Mouse (Mus musculus) A20 (cell line): Measurements from ENCODE around the gene Zbtb12.
A peak's percentile ranks its signal among the peaks of the same experiment; 100 is the strongest.
"Not testable (repeated sequence)": the region's sequence is repeated elsewhere in the genome, so short reads cannot be mapped to it uniquely, and the experiment has no call there.

Source experiments
- DNase-seq: peaks from one replicate; pipeline ENCODE4 v3.0.0-alpha.2; 2011; ENCODE audit warnings: low read depth, low spot score

Zbtb12 gene

DNA sequence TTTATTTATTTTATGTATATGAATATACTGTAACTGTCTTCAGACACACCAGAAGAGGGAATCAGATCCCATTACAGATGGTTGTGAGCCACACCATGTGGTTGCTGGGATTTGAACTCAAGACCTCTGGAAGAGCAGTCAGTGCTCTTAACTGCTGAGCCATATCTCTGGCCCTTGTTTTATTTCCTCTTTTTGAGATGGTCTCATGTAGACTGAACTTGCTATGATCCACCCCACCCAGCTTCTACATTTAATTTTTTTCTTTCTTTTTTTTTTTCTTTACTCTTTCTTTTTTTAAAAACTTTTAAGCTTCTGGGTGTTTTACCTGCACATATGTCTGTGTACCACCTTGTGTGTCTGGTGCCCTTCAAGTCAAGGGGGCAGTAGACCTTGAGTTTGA is 21.5 kb downstream of the Zbtb12 start:
- peak; percentile 44 for DNase-seq

DNA sequence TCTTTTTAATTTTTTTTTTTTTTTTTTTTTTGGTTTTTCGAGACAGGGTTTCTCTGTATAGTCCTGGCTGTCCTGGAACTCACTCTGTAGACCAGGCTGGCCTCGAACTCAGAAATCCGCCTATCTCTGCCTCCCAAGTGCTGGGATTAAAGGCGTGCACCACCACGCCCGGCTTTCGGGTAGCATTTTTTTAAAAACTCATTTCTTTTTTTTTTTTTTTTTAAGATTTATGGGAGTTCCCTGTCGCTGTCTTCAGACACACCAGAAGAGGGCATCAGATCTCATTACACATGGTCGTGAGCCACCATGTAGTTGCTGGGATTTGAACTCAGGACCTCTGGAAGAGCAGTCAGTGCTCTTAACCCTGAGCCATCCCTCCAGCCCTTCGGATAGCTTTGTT is 22.7 kb downstream of the Zbtb12 start:
- DNase-seq = not testable (repeated sequence)

GRCm38 (mm10) chr17:34902895-34903294 is 23.6 kb downstream of the Zbtb12 start:
- no peak for DNase-seq

DNA sequence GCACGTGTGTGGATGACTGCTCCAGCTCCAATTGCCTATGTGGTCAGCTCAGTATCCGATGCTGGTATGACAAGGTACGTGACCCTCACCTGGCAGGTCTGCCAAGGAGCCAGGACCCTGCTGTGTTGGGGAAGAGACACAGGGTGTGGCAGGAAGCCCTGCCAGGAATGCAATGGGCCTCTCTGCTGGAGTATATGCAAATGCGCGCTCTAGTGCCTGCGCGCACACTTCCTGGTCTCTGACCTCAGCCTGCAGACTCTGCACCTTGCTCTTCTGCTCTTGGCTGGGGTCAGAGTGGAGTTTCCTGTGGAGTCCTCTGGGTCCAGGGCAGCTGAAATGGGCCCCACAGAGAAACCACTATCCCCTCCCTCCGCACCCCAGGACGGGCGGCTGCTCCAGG is 31.7 kb downstream of the Zbtb12 start:
- DNase-seq = no peak

GRCm38 (mm10) chr17:34911945-34912351 is 32.7 kb downstream of the Zbtb12 start:
- DNase-seq = peak; percentile 82

GRCm38 (mm10) chr17:34913930-34914665 is 34.8 kb downstream of the Zbtb12 start, which contains the start of gene Slc44a4:
TSS of gene Slc44a4 (plus strand) at chr17:34914466.
- DNase-seq = no peak

DNA sequence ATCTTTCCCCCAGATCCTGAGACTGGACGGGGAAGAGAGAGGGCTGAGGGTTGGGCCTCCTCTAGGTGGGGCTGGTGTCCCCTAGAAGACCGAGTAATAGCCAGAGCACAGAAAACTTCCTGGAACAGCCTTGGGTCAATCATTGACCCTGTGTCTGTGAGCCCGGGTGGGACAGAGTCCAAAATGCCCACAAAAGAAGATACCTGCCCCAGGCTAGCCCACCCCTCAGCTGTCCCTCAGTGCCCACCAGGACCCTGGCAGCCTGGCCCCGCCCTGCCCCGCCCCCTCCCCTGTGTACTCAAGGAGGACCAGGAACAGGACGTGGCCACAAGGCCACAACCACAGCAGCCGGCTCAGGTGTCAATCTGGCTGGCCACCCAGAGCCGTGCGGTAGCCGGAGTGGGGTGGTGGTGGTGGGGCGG is 36.1 kb downstream of the Zbtb12 start:
- peak; percentile 41 for DNase-seq

- no peak for DNase-seq
Observed at GRCm38 (mm10) chr17:34916316-34916715, 37.0 kb downstream of the Zbtb12 start.

DNA sequence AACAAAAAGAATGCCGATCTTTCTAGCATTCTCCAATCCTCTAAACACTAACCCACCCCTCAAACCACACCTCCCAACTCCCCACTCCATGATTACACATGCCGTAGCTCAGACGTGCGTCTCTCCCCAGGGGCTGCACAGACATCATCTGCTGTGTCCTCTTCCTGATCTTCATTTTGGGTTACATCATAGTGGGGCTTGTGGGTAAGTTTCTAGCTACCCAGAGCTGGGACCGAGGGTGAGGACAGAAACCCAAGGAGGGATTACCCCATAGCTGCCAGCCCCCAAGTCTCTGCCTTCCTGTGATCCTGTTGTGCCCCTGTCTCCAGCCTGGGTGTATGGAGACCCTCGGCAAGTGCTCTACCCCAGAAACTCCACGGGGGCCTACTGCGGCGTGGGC is 37.9 kb downstream of the Zbtb12 start:
- DNase-seq = no peak

DNA sequence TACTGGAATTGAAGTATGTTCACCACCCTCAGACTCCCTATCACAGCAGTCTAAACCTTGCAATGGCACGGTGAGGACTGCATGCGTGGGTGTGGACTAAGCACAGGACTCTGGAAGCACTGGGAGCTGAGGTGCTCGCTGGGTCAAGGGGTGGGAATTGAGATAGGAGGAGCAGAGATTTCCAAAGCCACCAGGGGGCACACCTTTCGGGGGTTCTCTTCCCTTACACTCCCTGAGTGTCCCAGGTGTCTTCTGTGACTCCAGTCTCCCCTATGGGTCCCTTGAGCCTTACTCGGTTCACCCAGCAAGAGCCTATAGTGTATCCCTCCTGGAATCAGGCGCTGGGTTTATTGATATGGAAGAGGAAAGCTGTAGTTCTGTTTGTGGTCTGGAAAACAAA is 43.7 kb downstream of the Zbtb12 start:
- DNase-seq = peak; percentile 39

GRCm38 (mm10) chr17:34924258-34924657 is 45.0 kb downstream of the Zbtb12 start:
- no peak for DNase-seq

DNA sequence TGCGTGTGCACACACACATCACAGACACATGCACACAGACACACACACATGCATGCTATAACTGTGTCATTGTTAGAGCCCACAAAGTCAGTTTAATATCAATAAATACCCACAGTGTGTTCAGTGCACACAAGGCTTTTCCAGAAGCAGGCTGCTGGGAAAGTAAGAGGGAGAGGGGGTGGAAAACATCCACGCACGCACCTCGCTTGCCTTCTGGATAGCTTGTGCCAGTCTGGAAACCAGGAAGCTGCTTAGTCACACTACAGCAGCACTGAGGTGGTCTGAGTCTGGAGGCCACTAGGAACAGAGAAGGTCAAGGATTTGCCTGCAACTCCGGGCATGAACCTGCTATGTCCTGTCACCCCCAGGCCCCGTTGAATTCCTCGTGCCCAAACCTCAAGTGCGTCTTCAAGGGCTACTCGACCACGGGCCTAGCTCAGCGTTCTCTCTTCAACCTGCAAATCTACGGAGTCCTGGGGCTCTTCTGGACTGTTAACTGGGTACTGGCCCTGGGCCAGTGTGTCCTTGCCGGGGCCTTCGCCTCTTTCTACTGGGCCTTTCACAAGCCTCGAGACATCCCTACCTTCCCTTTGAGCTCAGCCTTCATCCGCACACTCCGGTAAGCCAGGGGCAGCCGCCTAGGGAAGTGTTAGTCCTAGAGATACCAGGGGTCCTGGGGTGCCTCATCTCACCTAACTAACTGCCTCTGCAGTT is 48.2 kb downstream of the Zbtb12 start:
- DNase-seq = no peak

- DNase-seq = no peak
Observed at GRCm38 (mm10) chr17:34928841-34929240, 49.6 kb downstream of the Zbtb12 start.

- DNase-seq = peak; percentile 99
Observed at GRCm38 (mm10) chr17:34931061-34931734, 51.9 kb downstream of the Zbtb12 start, which contains the start of gene Neu1. TSS of gene Neu1 (plus strand) at chr17:34931253.

DNA sequence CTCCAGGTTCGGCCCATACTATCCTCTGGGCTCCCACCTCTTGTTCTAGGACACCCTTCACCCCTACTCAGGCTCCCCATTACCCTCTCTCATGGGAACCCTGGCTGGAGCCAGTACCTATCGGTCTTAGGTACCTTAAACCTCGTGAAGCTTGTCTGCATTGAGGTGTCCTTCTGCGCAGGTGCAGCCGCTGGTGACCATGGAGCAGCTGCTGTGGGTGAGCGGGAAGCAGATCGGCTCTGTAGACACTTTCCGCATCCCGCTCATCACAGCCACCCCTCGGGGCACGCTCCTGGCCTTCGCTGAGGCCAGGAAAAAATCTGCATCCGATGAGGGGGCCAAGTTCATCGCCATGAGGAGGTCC is 52.4 kb downstream of the Zbtb12 start:
- DNase-seq = peak; percentile 78

DNA sequence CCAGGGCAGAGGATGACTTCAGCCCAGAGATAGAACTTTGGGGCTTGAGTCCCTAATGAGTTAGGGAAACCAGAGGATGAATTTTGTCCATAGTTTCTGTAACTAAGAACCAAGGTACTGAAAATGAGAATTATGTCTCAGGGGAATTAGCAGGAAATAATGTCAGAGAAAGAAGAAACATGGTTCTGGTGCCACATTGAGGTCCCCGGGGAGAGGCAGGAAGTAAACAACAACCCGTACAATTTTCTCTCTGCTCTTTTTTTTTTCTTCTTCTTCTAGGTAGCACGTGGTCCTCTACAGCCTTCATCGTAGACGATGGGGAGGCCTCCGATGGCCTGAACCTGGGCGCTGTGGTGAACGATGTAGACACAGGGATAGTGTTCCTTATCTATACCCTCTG is 53.0 kb downstream of the Zbtb12 start:
- DNase-seq = peak; percentile 57

DNA sequence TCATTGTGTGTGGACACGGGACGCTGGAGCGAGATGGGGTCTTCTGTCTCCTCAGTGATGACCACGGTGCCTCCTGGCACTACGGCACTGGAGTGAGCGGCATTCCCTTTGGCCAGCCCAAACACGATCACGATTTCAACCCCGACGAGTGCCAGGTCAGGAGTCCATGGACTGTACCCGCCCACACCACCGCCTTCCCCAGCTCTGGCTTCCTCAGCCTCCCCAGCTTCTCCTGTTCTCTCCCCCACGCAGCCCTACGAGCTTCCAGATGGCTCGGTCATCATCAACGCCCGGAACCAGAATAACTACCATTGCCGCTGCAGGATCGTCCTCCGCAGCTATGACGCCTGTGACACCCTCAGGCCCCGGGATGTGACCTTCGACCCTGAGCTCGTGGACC is 54.7 kb downstream of the Zbtb12 start:
- no peak for DNase-seq

GRCm38 (mm10) chr17:34934830-34935229 is 55.5 kb downstream of the Zbtb12 start:
- no peak for DNase-seq

- DNase-seq = no peak
Observed at GRCm38 (mm10) chr17:34937960-34938505, 58.8 kb downstream of the Zbtb12 start.

GRCm38 (mm10) chr17:34941344-34942041 is 62.2 kb downstream of the Zbtb12 start:
- DNase-seq = no peak

- no peak for DNase-seq
Observed at GRCm38 (mm10) chr17:34943128-34943815, 64.0 kb downstream of the Zbtb12 start.
